Mouse (Mus musculus) limb, embryonic 12.5 days (tissue): ENCODE results near the gene Timp3. TPM values are rescaled to one million over a fixed set of nuclear protein-coding genes. Genes with fewer than 3 reads are reported as not detected.

ENCODE experiments used
- ATAC-seq: fragments of 200-750 bp; cut with Nextera tagmentation; 2 replicates; pipeline ENCODE4 v1.8.0; 2017; ENCODE audit warnings: low read depth, moderate TSS enrichment; ENCODE audit not compliant: insufficient number of reproducible peaks, insufficient read depth, low FRiP score, low TSS enrichment
- H3K27ac ChIP-seq: fragments of 300-500 bp; sonication (generic); 2 replicates; pipeline ENCODE4 v1.5.1; 2016; ENCODE audit warnings: mild to moderate bottlenecking, moderate library complexity
- H3K27me3 ChIP-seq: fragments of 300-500 bp; sonication (generic); 2 replicates; pipeline ENCODE4 v1.6.1; 2016; ENCODE audit warnings: mild to moderate bottlenecking, moderate library complexity
- H3K36me3 ChIP-seq: fragments of 300-500 bp; sonication (generic); 2 replicates; pipeline ENCODE4 v1.6.1; 2016; ENCODE audit warnings: mild to moderate bottlenecking, moderate library complexity
- H3K4me1 ChIP-seq: fragments of 300-500 bp; sonication (generic); replicated peaks from 2 replicates; pipeline ENCODE4 v1.6.1; 2016
- H3K4me2 ChIP-seq: fragments of 300-500 bp; sonication (generic); 2 replicates; pipeline ENCODE4 v1.6.1; 2016; ENCODE audit warnings: mild to moderate bottlenecking, moderate library complexity
- H3K4me3 ChIP-seq: fragments of 300-500 bp; sonication (generic); replicated peaks from 2 replicates; pipeline ENCODE4 v1.5.1; 2016; ENCODE audit warnings: mild to moderate bottlenecking
- H3K9ac ChIP-seq: fragments of 300-500 bp; sonication (generic); replicated peaks from 2 replicates; pipeline ENCODE4 v1.6.1; 2016; ENCODE audit warnings: mild to moderate bottlenecking, moderate library complexity
- H3K9me3 ChIP-seq: fragments of 300-500 bp; sonication (generic); 2 replicates; pipeline ENCODE4 v1.6.1; 2016; ENCODE audit warnings: mild to moderate bottlenecking, moderate library complexity
- WGBS: fragments of 180-500 bp; shearing (Covaris S2); methylation state at CpG from one replicate; pipeline ENCODE4 v1.1.7; 2016; 5-methylcytosine and 5-hydroxymethylcytosine counted together
- polyA plus RNA-seq: library from polyadenylated mRNA; unstranded; fragments of >200 nt; fragmentation: Nextera tagmentation; extraction: Ambion mirVana; gene quantifications from 2 replicates; pipeline ENCODE4 v1.2.1, GENCODE M21; 2016

Gene Timp3
- polyA plus RNA-seq, 1 experiment from 2014 or later = 66.3 TPM

GRCm38 (mm10) chr10:86328143-86328542, 28.0 kb downstream of the Timp3 start:
- Histone ChIP-seq H3K4me3 (no peak overlapping the region), H3K27me3 (no peaks in the 10 kb centered on the region), H3K9me3 (no peaks in the 10 kb centered on the region), H3K36me3 (peaks cover 17% of the 10 kb centered on the region; the same call in 1 of the 2 replicates), H3K4me1 (peaks cover 42% of the 10 kb centered on the region), H3K27ac (no peak overlapping the region), H3K9ac (no peak overlapping the region), H3K4me2 (no peak overlapping the region)
- 60% methylated on average over 4 of the region's 4 CpGs for WGBS
- no peak for ATAC-seq

- Histone ChIP-seq H3K4me2 (no peak overlapping the region), H3K27ac (no peak overlapping the region), H3K36me3 (peaks cover 17% of the 10 kb centered on the region; the same call in 1 of the 2 replicates), H3K9me3 (no peaks in the 10 kb centered on the region), H3K9ac (no peak overlapping the region), H3K4me1 (peaks cover 42% of the 10 kb centered on the region), H3K27me3 (no peaks in the 10 kb centered on the region), H3K4me3 (no peak overlapping the region)
- no peak for ATAC-seq
- WGBS = 72% methylated on average over 2 of the region's 2 CpGs
Observed at GRCm38 (mm10) chr10:86328691-86329090, 28.5 kb downstream of the Timp3 start.

- Histone ChIP-seq H3K4me1 (peaks cover 46% of the 10 kb centered on the region), H3K4me2 (no peak overlapping the region)
- 89% methylated on average over 8 of the region's 8 CpGs for WGBS
Observed at GRCm38 (mm10) chr10:86329241-86329882, 29.2 kb downstream of the Timp3 start.

GRCm38 (mm10) chr10:86330993-86331680, 31.0 kb downstream of the Timp3 start:
- Histone ChIP-seq H3K27me3 (no peaks in the 10 kb centered on the region), H3K4me3 (no peak overlapping the region), H3K9me3 (no peaks in the 10 kb centered on the region), H3K36me3 (peaks cover 13% of the 10 kb centered on the region; the same call in 1 of the 2 replicates), H3K9ac (no peak overlapping the region), H3K27ac (peak overlapping the region; percentile 81), H3K4me1 (peaks cover 52% of the 10 kb centered on the region), H3K4me2 (no peak overlapping the region)
- ATAC-seq = no peak
- 33% methylated on average over 5 of the region's 5 CpGs for WGBS

More at GRCm38 (mm10) chr10:86329241-86329882, 29.2 kb downstream of the Timp3 start:
- Histone ChIP-seq H3K9me3 (no peaks in the 10 kb centered on the region), H3K9ac (no peak overlapping the region), H3K27ac (no peak overlapping the region), H3K4me3 (no peak overlapping the region), H3K27me3 (no peaks in the 10 kb centered on the region), H3K36me3 (peaks cover 17% of the 10 kb centered on the region; the same call in 1 of the 2 replicates)
- no peak for ATAC-seq

GRCm38 (mm10) chr10:86331681-86332281, 31.6 kb downstream of the Timp3 start:
- ATAC-seq = no peak

GRCm38 (mm10) chr10:86332942-86333341, 32.8 kb downstream of the Timp3 start:
- H3K4me3 ChIP-seq = no peak overlapping the region
- H3K27ac ChIP-seq = no peak overlapping the region
- 90% methylated on average over 3 of the region's 3 CpGs for WGBS
- no peak overlapping the region for H3K9ac ChIP-seq
- peaks cover 63% of the 10 kb centered on the region for H3K4me1 ChIP-seq
- no peaks in the 10 kb centered on the region; the same call in 1 of the 2 replicates for H3K36me3 ChIP-seq
- H3K4me2 ChIP-seq = no peak overlapping the region
- ATAC-seq = no peak
- H3K27me3 ChIP-seq = no peaks in the 10 kb centered on the region
- no peaks in the 10 kb centered on the region for H3K9me3 ChIP-seq

More at GRCm38 (mm10) chr10:86331681-86332281, 31.6 kb downstream of the Timp3 start:
- Histone ChIP-seq H3K9me3 (no peaks in the 10 kb centered on the region), H3K27me3 (no peaks in the 10 kb centered on the region), H3K4me3 (no peak overlapping the region), H3K36me3 (peaks cover 6% of the 10 kb centered on the region; the same call in 1 of the 2 replicates), H3K4me1 (peaks cover 59% of the 10 kb centered on the region), H3K4me2 (no peak overlapping the region), H3K9ac (no peak overlapping the region), H3K27ac (peak overlapping the region; percentile 81)
- 33% methylated on average over 7 of the region's 7 CpGs for WGBS

- no peak overlapping the region for H3K27ac ChIP-seq
- peaks cover 68% of the 10 kb centered on the region for H3K4me1 ChIP-seq
- no peak overlapping the region for H3K4me3 ChIP-seq
- ATAC-seq = no peak
- 27% methylated on average over 8 of the region's 8 CpGs for WGBS
- H3K27me3 ChIP-seq = no peaks in the 10 kb centered on the region
- no peak overlapping the region for H3K9ac ChIP-seq
- no peak overlapping the region for H3K4me2 ChIP-seq
- H3K36me3 ChIP-seq = no peaks in the 10 kb centered on the region; the same call in 1 of the 2 replicates
- no peaks in the 10 kb centered on the region for H3K9me3 ChIP-seq
Observed at GRCm38 (mm10) chr10:86334581-86334980, 34.4 kb downstream of the Timp3 start.

GRCm38 (mm10) chr10:86336506-86336905, 36.3 kb downstream of the Timp3 start:
- Histone ChIP-seq H3K9ac (no peak overlapping the region), H3K36me3 (peaks cover 10% of the 10 kb centered on the region; the same call in 1 of the 2 replicates), H3K9me3 (no peaks in the 10 kb centered on the region), H3K4me3 (no peak overlapping the region), H3K4me2 (no peak overlapping the region), H3K27ac (0 out of 2 replicates have a peak overlapping the region, but pooled peaks have one; percentile 4), H3K4me1 (peaks cover 70% of the 10 kb centered on the region), H3K27me3 (no peaks in the 10 kb centered on the region)
- ATAC-seq = no peak
- 69% methylated on average over 1 of the region's 1 CpGs for WGBS

- no peak overlapping the region for H3K9ac ChIP-seq
- H3K4me2 ChIP-seq = no peak overlapping the region
- H3K4me3 ChIP-seq = no peak overlapping the region
- H3K27me3 ChIP-seq = no peaks in the 10 kb centered on the region
- H3K4me1 ChIP-seq = peaks cover 70% of the 10 kb centered on the region
- no peak overlapping the region for H3K27ac ChIP-seq
- H3K9me3 ChIP-seq = no peaks in the 10 kb centered on the region
- H3K36me3 ChIP-seq = peaks cover 17% of the 10 kb centered on the region; the same call in 1 of the 2 replicates
- no peak for ATAC-seq
- WGBS = 48% methylated on average over 3 of the region's 3 CpGs
Observed at GRCm38 (mm10) chr10:86337239-86337638, 37.1 kb downstream of the Timp3 start.

GRCm38 (mm10) chr10:86338121-86338715, 38.0 kb downstream of the Timp3 start:
- H3K27me3 ChIP-seq = no peaks in the 10 kb centered on the region
- no peak overlapping the region for H3K9ac ChIP-seq
- H3K4me2 ChIP-seq = no peak overlapping the region
- peaks cover 74% of the 10 kb centered on the region for H3K4me1 ChIP-seq
- H3K36me3 ChIP-seq = peaks cover 17% of the 10 kb centered on the region; the same call in 1 of the 2 replicates
- H3K9me3 ChIP-seq = no peaks in the 10 kb centered on the region
- no peak overlapping the region for H3K27ac ChIP-seq
- no peak overlapping the region for H3K4me3 ChIP-seq
- ATAC-seq = no peak
- WGBS = 54% methylated on average over 4 of the region's 4 CpGs

GRCm38 (mm10) chr10:86339121-86339520, 38.9 kb downstream of the Timp3 start:
- Histone ChIP-seq H3K4me2 (no peak overlapping the region), H3K4me3 (no peak overlapping the region), H3K4me1 (peaks cover 73% of the 10 kb centered on the region), H3K27me3 (no peaks in the 10 kb centered on the region), H3K9me3 (no peaks in the 10 kb centered on the region), H3K36me3 (peaks cover 25% of the 10 kb centered on the region), H3K9ac (no peak overlapping the region), H3K27ac (no peak overlapping the region)
- 80% methylated on average over 4 of the region's 4 CpGs for WGBS
- no peak for ATAC-seq
